Mouse (Mus musculus) adrenal gland, postnatal 14 days (tissue): ENCODE results near the gene Zmiz2. TPM values are rescaled to one million over a fixed set of nuclear protein-coding genes. Genes with fewer than 3 reads are reported as not detected.
"Not testable (repeated sequence)": the region's sequence is repeated elsewhere in the genome, so short reads cannot be mapped to it uniquely, and the experiment has no call there.

Experiments used
- DNase-seq: peaks from one replicate; pipeline ENCODE4 v3.0.0; 2021; ENCODE audit warnings: mixed read lengths
- microRNA-seq, 2 experiments: library from miRNA; unstranded; fragments of <30 nt; microRNA quantifications; one replicate each; pipeline ENCODE4 v1.2.0; 2021
- total RNA-seq: library from RNA; stranded (reverse); gene quantifications from 2 replicates; pipeline ENCODE4 v1.2.3, GENCODE M21; 2021

Zmiz2 gene
- total RNA-seq, 1 experiment from 2014 or later: 44.7 TPM

- no peak for DNase-seq
Measured at GRCm38 (mm10) chr11:6420283-6420703, 31.4 kb downstream of the Zmiz2 start.

- no peak for DNase-seq
Measured at GRCm38 (mm10) chr11:6420722-6421350, 32.0 kb downstream of the Zmiz2 start.

- no peak for DNase-seq
Measured at GRCm38 (mm10) chr11:6430186-6430585, 41.3 kb downstream of the Zmiz2 start.

- DNase-seq: peak; percentile 77
Measured at GRCm38 (mm10) chr11:6436442-6436841, 47.6 kb downstream of the Zmiz2 start.

- no peak for DNase-seq
Measured at GRCm38 (mm10) chr11:6437667-6438066, 48.8 kb downstream of the Zmiz2 start.

GRCm38 (mm10) chr11:6440171-6440570, 51.3 kb downstream of the Zmiz2 start:
- DNase-seq: no peak

GRCm38 (mm10) chr11:6442566-6442965, 53.7 kb downstream of the Zmiz2 start:
- no peak for DNase-seq

GRCm38 (mm10) chr11:6443102-6443501, 54.2 kb downstream of the Zmiz2 start:
- DNase-seq: no peak

GRCm38 (mm10) chr11:6443727-6444076, 54.8 kb downstream of the Zmiz2 start:
- no peak for DNase-seq

- peak; percentile 99 for DNase-seq
Measured at GRCm38 (mm10) chr11:6444077-6444853, 55.4 kb downstream of the Zmiz2 start, which contains the start of gene H2afv. H2afv (minus strand) TSS chr11:6444443.

- no peak for DNase-seq
Measured at GRCm38 (mm10) chr11:6445441-6445840, 56.6 kb downstream of the Zmiz2 start.

- DNase-seq: no peak
Measured at GRCm38 (mm10) chr11:6445951-6446350, 57.1 kb downstream of the Zmiz2 start.

- DNase-seq: no peak
Measured at GRCm38 (mm10) chr11:6447493-6447892, 58.6 kb downstream of the Zmiz2 start.

GRCm38 (mm10) chr11:6448155-6448554, 59.3 kb downstream of the Zmiz2 start:
- DNase-seq: not testable (repeated sequence)

Small RNAs within 50 kb of the gene (microRNA-seq; reads per million reads assigned to microRNA genes)
- 0 to 1.1 reads per million in 2 experiments for gene Mir7651

Other genes with a start within 250 kb of the Zmiz2 start
- gene A730071L15Rik, start 189.0 kb upstream of the Zmiz2 start, total RNA-seq: not detected in 2 replicates
- gene Nudcd3, start 188.7 kb upstream of the Zmiz2 start, total RNA-seq: 46.6 and 49.7 TPM in 2 replicates
- gene Npc1l1, start 158.9 kb upstream of the Zmiz2 start, total RNA-seq: not detected in 2 replicates
- 50.1 and 50.7 TPM in 2 replicates for gene Ddx56, start 121.3 kb upstream of the Zmiz2 start, total RNA-seq
- gene Tmed4, start 114.2 kb upstream of the Zmiz2 start, total RNA-seq: 87.9 and 88.6 TPM in 2 replicates
- gene Ogdh, start 97.4 kb upstream of the Zmiz2 start, total RNA-seq: 914 and 944 TPM in 2 replicates
- gene Ppia, start 26.4 kb downstream of the Zmiz2 start, total RNA-seq: 1,829 and 1,894 TPM in 2 replicates
- 84.2 and 99.3 TPM in 2 replicates for gene H2afv, start 55.4 kb downstream of the Zmiz2 start, total RNA-seq
- 73.6 and 75.8 TPM in 2 replicates for gene Purb, start 86.8 kb downstream of the Zmiz2 start, total RNA-seq
- 4.0 and 11.8 TPM in 2 replicates for gene Myo1g, start 131.9 kb downstream of the Zmiz2 start, total RNA-seq
- gene Ccm2, start 157.8 kb downstream of the Zmiz2 start, total RNA-seq: 37.6 and 47.5 TPM in 2 replicates
- 2.9 and 4.4 TPM in 2 replicates for gene Nacad, start 217.0 kb downstream of the Zmiz2 start, total RNA-seq
- 85.1 and 90.4 TPM in 2 replicates for gene Tbrg4, start 237.0 kb downstream of the Zmiz2 start, total RNA-seq
- gene Wap, start 249.6 kb downstream of the Zmiz2 start, total RNA-seq: not detected in 2 replicates